Mouse (Mus musculus) ovary, postnatal 10 days (tissue): ENCODE results near the gene Cish.

Experiments
- DNase-seq: peaks from one replicate; pipeline ENCODE4 v3.0.0; 2022; ENCODE audit warnings: low spot score

Gene Cish

GRCm38 (mm10) chr9:107296016-107296040 is at the start of gene Cish:
Cish (plus strand) TSS chr9:107296026.
- DNase-seq, result no peak

- no peak for DNase-seq
Measured at GRCm38 (mm10) chr9:107246170-107246569, 49.7 kb upstream of the Cish start.

DNA sequence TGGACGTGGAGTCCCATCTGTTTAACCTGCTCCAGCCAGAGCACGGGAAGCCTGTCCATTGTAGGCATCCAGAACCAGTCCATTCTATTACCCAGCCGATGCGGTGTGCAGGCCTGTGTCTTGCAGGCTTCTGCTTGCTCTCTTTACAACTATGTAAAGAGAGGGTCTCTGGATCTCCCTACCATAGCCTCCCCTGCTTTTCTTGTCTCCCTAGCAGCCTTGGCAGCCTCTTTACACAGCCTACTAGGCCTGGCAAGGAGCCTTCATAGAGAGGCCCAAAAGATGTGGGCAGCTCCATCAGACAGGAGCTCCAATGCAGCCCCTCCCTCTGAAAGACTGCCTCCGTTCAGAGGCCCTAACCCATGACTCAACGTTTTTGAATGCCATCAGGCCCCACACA is 46.7 kb upstream of the Cish start:
- no peak for DNase-seq

DNA sequence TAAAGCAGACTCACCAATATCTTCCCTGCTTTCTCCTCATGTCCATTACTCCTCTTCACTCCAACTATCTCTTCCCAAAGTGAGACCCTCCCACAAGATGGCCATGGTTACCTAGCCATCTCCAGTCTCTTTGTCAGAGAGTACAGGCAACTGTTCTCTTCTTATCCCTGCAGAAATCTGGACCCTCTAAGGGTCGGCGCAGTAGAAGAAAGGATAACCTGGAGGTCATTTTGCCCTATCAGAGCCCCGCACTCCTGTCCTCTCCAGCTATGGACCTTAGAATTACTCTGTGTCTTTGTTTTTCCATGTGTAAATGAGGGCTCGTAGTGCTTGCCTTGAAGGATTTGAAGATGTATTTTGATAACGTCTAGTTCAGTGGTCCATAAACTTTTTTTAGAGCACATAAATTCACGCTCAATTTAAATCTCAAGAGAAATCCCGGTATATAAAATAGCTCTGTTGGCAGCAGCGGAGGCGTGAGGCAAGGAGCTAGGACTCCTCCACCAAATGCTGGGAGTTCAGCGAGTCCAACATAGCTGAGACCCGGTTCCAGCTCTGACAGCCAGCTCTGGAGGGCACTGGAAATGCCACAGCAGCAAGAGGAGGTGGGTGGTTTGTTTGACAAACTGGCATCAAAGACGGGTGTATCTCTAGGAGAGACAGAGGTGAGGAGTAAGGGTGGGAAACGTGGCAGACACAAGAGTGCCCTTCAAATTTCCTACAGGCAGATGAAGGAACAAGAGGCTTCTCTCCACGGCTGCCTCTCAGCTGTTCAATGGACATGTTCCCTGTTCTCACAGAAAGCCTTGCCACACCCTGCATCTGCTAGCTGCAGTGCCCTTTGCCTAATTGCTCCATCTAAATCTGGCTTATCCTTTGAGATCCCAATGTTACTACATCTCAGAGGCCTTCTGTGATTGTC is 45.1 kb upstream of the Cish start:
- no peak for DNase-seq

DNA sequence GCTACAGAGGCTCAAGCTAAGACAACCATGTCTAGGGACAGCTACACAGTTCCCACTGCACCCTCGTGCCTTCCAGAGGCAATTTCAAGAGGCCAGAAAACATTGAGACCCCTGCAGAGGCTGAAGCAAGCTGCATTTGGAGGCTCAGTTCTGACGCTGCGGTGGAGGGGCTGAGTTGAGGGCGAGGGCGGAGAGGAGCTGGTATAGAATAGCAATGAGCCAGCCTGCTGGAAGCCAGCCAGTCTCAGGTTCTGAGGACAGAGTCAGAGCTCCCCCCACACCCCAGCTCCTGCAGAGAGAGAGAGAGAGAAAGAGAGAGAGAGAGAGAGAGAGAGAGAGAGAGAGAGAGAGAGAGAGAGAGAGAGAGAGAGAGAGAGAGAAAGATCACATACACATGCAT is 43.7 kb upstream of the Cish start:
- no peak for DNase-seq

GRCm38 (mm10) chr9:107254476-107254875 is 41.4 kb upstream of the Cish start:
- no peak for DNase-seq

GRCm38 (mm10) chr9:107254925-107255324 is 40.9 kb upstream of the Cish start:
- no peak for DNase-seq

- no peak for DNase-seq
Measured at GRCm38 (mm10) chr9:107255596-107255995, 40.2 kb upstream of the Cish start.

DNA sequence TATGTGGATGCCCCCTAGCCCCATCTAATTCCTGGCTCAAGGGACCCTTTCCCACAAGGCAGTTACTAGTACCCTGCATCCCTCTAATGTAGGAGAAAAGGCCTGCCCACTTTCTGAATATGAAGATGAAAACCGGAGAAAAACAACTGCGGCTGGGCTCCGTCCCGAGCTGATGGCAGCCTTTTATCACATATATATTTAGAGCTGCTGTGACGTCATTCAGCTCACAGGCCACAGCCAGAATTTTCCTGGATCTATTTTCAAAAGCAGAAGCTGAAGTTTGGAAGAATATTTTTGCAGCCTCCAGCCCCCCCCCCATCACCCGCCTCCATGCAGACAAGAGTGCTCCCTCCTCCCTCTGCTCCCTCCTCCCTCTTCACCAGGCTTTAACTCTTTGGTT is 36.3 kb upstream of the Cish start:
- DNase-seq, result no peak

- DNase-seq, result no peak
Measured at GRCm38 (mm10) chr9:107260429-107260828, 35.4 kb upstream of the Cish start.

DNA sequence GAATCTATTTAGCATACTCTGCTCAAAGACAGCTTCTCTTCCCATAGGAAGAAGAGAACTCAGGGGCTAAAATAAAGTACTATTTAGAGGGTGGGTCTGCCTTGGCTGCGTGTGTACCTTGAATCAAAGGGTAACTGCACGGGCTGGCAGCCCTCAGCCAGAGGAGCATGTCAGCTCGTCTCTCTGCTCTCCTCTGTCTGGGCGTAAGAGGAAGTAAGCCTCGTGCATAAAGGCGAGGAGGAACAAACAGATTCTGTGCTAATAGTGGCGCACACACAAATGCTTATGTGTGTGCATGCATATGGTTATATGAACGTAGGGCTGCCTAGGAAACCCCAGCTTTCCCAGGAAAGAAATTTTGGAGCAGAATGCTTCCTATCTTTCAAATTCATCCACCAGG is 35.0 kb upstream of the Cish start:
- no peak for DNase-seq

GRCm38 (mm10) chr9:107261792-107262191 is 34.0 kb upstream of the Cish start:
- no peak for DNase-seq

- no peak for DNase-seq
Measured at GRCm38 (mm10) chr9:107262375-107262774, 33.5 kb upstream of the Cish start.

GRCm38 (mm10) chr9:107263912-107264311 is 31.9 kb upstream of the Cish start:
- DNase-seq, result no peak

GRCm38 (mm10) chr9:107264731-107265130 is 31.1 kb upstream of the Cish start:
- DNase-seq, result no peak

DNA sequence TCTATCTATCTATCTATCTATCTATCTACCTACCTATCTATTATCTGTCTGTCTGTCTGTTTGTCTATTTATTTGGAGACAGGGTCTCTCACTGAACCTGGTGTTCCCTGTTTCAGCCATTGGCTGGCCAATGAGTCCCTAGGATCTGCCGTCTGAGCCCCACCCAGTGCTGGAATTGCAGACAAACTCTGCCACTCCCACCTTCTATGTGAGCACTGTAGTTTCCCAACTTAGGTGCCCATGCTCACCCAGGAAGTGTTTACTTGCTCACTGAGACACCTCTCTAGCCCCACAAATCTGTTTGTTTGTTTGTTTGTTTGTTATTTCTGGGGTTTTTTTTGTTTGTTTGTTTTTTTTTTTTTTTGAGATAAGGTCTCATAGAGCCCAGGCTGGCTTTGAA is 28.8 kb upstream of the Cish start:
- DNase-seq, result no peak

- DNase-seq, result no peak
Measured at GRCm38 (mm10) chr9:107267721-107268402, 28.0 kb upstream of the Cish start.

DNA sequence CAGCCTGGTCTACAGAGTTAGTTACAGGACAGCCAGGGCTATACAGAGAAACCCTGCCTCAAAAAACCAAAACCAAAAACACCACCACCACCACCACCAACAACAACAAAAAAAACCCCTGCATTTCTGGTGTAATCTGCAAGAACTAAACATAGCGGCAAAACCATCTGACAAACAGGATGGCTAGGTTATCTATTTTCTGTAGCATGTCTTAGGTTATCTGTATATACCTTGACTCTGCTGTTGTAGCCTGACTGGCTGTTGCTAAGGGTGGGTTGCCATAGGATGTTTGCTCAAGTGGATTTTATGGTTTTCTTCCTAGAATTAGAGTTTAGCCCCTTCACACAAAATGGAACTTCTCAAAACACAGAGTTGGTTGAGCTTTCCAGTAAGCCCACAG is 26.1 kb upstream of the Cish start:
- no peak for DNase-seq

DNA sequence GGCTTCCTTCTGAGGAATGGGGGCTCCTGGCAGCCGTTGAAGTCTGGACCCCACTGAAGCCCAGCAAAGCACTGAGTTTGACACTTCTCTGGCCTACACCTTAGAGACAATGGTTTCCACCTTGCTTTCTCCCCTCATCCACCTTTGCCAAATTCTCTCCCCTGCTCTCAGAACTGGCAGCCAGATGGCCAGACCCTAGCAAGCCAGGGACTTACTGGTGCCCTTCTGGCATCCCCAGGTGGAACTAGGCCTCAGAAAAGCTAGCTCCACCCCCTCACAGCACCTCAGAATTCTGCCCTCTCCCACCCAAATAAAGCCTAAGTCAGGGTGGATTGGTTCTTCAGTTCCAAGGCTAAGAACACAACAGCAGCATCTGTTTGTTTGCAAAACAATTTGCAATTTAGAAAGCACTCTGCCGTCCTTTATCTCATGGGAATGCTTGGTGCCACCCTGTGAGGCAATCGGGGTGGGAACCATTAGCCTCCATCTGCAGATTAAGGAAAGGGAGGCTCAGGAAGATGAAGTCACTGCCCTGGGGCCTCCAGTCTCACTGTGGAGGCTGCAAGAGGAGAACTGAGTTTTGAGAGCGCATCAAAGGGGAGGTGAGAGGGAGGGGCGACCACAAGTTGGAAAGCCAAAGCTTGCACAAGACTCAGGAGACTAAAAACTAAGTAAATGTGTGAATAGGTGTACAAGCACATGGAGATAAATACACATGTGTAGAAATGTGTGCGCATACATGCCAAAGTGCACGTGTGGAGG is 24.5 kb upstream of the Cish start:
- no peak for DNase-seq

DNA sequence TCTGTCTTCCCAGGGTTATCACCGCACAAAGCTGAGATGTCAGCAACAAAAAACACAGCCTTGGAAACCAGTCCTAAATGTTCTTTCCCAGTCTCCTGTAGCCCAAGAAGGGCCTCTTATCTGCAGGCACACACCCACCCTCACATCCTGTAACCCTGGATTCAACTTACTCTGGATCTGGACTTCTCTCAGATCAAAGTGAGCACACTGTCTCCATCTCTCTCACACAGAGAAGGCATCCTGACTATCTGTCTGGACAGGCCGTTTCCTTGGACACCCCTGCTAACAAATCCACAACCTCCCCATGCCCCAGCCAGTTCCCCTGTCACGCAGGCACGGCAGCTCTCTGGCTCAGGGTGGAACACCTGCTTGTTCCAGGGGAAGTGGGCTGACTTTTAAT is 23.5 kb upstream of the Cish start:
- DNase-seq, result no peak

GRCm38 (mm10) chr9:107273184-107273583 is 22.6 kb upstream of the Cish start:
- DNase-seq, result no peak

DNA sequence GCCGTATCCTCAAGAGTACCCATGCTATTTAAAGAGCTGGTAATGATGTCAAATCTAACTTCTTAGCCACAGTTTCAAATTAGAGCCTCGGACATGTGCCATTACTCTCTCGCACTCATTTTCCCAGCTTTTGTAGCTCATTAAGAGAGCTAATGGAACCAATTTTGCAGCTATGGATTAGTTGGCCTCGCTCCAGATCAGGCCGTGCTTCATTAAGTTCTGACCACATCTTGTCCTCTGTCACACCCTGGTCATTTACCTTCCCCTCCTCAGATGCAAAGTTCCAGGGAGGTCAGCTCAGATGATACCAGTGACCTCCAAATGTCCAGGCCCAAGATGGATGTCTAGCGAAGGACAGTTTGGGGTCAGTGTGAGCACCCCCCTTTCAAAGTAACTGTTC is 21.1 kb upstream of the Cish start:
- DNase-seq, result no peak

DNA sequence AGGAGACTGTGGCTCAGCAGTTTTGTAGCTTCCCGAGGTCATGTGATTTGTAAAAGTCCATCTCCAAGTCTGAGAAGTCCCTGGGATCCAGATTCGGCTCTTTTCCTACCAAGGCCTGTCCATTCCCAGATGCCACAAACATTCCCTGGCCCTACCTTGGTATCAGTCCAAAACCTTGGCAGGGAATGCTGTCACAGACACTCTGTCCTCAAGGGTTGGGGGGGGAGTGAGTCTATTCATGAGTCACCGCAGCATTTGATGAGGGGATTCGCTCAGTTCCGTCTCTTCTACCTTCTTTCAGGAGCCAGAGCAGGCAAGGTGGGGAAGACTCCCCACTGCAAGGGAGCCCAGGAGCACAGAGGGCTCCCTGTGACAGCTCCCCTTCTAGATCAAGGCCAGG is 20.1 kb upstream of the Cish start:
- no peak for DNase-seq

GRCm38 (mm10) chr9:107277603-107278002 is 18.2 kb upstream of the Cish start:
- DNase-seq, result no peak
